Mouse (Mus musculus): ENCODE data around the gene Ush2a. TPM values are rescaled to one million over a fixed set of nuclear protein-coding genes. Genes with fewer than 3 reads are reported as not detected.

Ush2a gene
- polyA plus RNA-seq, 1 experiment from 2014 or later = not detected

GRCm38 (mm10) chr1:188543364-188543763 lies 281.5 kb downstream of the Ush2a start:
- Histone ChIP-seq H3K4me1 (ENCODE audit: insufficient read depth) (no peaks in the 10 kb centered on the region), H3K9me3 (ENCODE audit: low read depth, low read length) (0 out of 2 replicates have a peak, but pooled peaks cover 7% of the 10 kb centered on the region), H3K27ac (ENCODE audit: low read depth) (no peak overlapping the region), H3K27me3 (ENCODE audit: insufficient read depth, low read length) (no peaks in the 10 kb centered on the region), H3K4me3 (ENCODE audit: low read depth, low read length) (no peak overlapping the region), H3K36me3 (ENCODE audit: insufficient read depth) (no peaks in the 10 kb centered on the region), H3K9ac (no peak overlapping the region), H3K4me2 (no peak overlapping the region)
- no peak for DNase-seq
- no peak for ATAC-seq (ENCODE audit: insufficient read depth)
- WGBS = 28% methylated on average over 1 of the region's 1 CpGs
- TF ChIP-seq CTCF (IDR thresholded peaks at IDR 0.05; ENCODE audit: low read depth) = 0 out of 2 replicates have a peak, but pooled peaks have one; percentile 2

DNA sequence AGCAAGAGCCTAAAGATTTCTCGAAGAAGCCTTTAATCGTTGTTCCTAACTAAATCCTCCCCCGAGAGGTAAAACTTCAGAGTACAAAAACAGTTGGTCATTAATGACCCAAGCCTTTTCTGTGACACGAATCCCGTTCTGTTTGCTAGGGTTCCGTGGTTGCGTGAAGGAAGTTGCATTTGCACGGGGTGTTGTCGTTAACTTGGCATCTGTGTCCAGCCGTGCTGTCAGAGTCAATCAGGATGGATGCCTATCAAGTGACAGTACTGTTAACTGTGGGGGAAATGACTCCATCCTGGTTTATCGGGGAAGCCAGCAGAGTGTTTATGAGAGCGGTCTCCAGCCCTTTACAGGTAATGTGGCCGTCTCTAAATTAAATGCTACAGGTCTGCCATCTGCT lies 287.9 kb downstream of the Ush2a start:
- Histone ChIP-seq H3K4me1 (ENCODE audit: insufficient read depth) (no peaks in the 10 kb centered on the region), H3K9me3 (ENCODE audit: low read depth, low read length) (no peaks in the 10 kb centered on the region), H3K27me3 (ENCODE audit: insufficient read depth, low read length) (no peaks in the 10 kb centered on the region), H3K9ac (no peak overlapping the region), H3K27ac (ENCODE audit: low read depth) (no peak overlapping the region), H3K4me2 (no peak overlapping the region), H3K4me3 (ENCODE audit: low read depth, low read length) (no peak overlapping the region), H3K36me3 (ENCODE audit: insufficient read depth) (no peaks in the 10 kb centered on the region)
- 42% methylated on average over 13 of the region's 13 CpGs for WGBS
- DNase-seq (peak; percentile 57), ATAC-seq (ENCODE audit: insufficient read depth) (no peak)
- TF ChIP-seq CTCF (IDR thresholded peaks at IDR 0.05; ENCODE audit: low read depth) = no peak

DNA sequence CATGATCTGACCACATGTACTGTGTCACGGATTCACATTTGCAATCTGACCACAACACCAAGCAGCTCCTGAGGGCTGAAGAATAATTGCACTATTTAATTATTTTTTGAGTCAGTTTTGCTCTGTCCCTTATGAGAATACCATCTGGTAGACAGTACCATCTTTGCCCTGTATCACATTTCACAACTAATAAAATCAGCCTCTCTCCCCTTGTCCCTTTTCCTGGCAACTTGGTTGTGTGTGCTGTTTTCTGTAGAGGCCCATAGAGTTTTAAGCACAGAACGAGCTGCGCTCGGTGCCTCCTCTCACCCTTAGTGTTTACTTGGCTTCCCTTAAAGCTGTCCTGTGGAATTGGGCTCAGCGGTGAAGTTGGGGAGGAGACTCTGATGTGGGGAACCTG lies 290.0 kb downstream of the Ush2a start:
- Histone ChIP-seq H3K4me3 (ENCODE audit: low read depth, low read length) (no peak overlapping the region), H3K4me1 (ENCODE audit: insufficient read depth) (no peaks in the 10 kb centered on the region), H3K9ac (no peak overlapping the region), H3K27me3 (ENCODE audit: insufficient read depth, low read length) (no peaks in the 10 kb centered on the region), H3K27ac (ENCODE audit: low read depth) (no peak overlapping the region), H3K4me2 (no peak overlapping the region), H3K9me3 (ENCODE audit: low read depth, low read length) (no peaks in the 10 kb centered on the region), H3K36me3 (ENCODE audit: insufficient read depth) (no peaks in the 10 kb centered on the region)
- WGBS = 61% methylated on average over 5 of the region's 5 CpGs
- no peak for TF ChIP-seq CTCF (IDR thresholded peaks at IDR 0.05; ENCODE audit: low read depth)
- ATAC-seq (ENCODE audit: insufficient read depth) = no peak
- no peak for DNase-seq

DNA sequence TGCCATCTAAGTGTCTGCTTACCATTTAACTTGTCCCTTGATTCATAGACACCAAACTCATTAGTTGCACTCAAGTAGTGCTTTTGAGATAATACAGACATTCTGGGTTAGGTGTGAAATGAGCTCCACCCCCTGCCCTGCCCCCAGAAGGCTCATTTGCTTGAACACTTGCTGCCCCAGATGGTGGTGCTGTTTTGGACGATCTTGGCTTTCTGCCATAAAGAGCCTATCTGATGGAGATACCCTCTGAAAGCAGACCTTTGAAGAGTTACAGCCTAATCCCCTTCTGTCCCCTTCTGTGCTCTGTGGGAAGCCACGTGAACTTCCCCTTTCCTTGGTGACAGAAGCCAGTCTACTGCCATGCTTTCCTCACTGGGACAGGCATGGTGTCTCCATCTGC lies 297.1 kb downstream of the Ush2a start:
- 37% methylated on average over 2 of the region's 2 CpGs for WGBS
- no peak for DNase-seq
- Histone ChIP-seq H3K27ac (ENCODE audit: low read depth) (no peak overlapping the region), H3K9ac (no peak overlapping the region), H3K4me2 (no peak overlapping the region), H3K4me3 (ENCODE audit: low read depth, low read length) (no peak overlapping the region), H3K36me3 (ENCODE audit: insufficient read depth) (no peaks in the 10 kb centered on the region), H3K4me1 (ENCODE audit: insufficient read depth) (no peaks in the 10 kb centered on the region), H3K27me3 (ENCODE audit: insufficient read depth, low read length) (no peaks in the 10 kb centered on the region), H3K9me3 (ENCODE audit: low read depth, low read length) (no peaks in the 10 kb centered on the region)
- ATAC-seq (ENCODE audit: insufficient read depth) = no peak
- no peak for TF ChIP-seq CTCF (IDR thresholded peaks at IDR 0.05; ENCODE audit: low read depth)

DNA sequence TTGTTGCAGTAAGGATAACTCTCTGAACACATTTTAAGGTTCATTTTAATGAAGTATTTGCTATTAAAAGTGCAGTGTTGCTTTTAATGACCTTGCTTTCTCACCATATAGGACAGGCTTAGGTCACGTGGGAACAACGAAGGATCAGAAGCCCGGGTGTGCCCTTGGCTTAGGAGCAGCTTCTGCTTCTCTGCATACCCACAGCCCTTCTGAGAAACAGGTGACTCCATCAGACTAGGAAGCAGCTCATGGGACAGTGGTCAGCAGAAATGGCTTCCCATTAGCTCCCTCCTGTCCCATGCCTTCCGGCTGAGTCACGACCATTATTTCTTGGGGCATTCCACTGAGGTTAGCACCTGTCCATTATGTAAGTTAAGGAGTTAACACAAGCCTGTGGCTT lies 304.4 kb downstream of the Ush2a start:
- Histone ChIP-seq H3K27ac (ENCODE audit: low read depth) (no peak overlapping the region), H3K4me2 (no peak overlapping the region), H3K4me1 (ENCODE audit: insufficient read depth) (no peaks in the 10 kb centered on the region), H3K9me3 (ENCODE audit: low read depth, low read length) (no peaks in the 10 kb centered on the region), H3K36me3 (ENCODE audit: insufficient read depth) (no peaks in the 10 kb centered on the region), H3K4me3 (ENCODE audit: low read depth, low read length) (no peak overlapping the region), H3K9ac (no peak overlapping the region), H3K27me3 (ENCODE audit: insufficient read depth, low read length) (no peaks in the 10 kb centered on the region)
- WGBS = 83% methylated on average over 5 of the region's 5 CpGs
- TF ChIP-seq CTCF (IDR thresholded peaks at IDR 0.05; ENCODE audit: low read depth) = no peak
- ATAC-seq (ENCODE audit: insufficient read depth) (no peak), DNase-seq (no peak)

DNA sequence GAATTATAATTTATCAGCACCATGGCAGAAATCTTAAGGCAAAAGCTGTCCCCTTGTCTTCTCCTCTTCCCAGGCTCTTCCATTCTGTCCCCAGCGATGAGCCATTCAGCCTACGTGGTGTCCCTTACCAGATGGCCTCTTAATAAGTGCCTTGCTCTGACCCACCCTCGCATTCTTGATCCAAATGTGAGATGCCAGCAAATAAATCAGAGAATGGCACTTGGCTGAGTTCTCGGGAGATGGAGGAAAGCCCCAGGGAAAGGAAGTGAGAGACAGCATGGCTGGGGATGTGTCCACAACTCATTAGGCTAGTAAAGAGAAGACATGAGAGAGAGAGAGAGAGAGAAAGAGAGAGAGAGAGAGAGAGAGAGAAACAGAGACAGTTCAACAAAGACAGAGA lies 305.7 kb downstream of the Ush2a start:
- no peak for TF ChIP-seq CTCF (IDR thresholded peaks at IDR 0.05; ENCODE audit: low read depth)
- H3K27me3 ChIP-seq (ENCODE audit: insufficient read depth, low read length) = no peaks in the 10 kb centered on the region
- H3K36me3 ChIP-seq (ENCODE audit: insufficient read depth) = no peaks in the 10 kb centered on the region
- H3K4me2 ChIP-seq = no peak overlapping the region
- H3K9me3 ChIP-seq (ENCODE audit: low read depth, low read length) = no peaks in the 10 kb centered on the region
- 48% methylated on average over 4 of the region's 4 CpGs for WGBS
- ATAC-seq (ENCODE audit: insufficient read depth) (no peak), DNase-seq (peak; percentile 10)
- H3K27ac ChIP-seq (ENCODE audit: low read depth) = no peak overlapping the region
- H3K4me1 ChIP-seq (ENCODE audit: insufficient read depth) = no peaks in the 10 kb centered on the region
- H3K4me3 ChIP-seq (ENCODE audit: low read depth, low read length) = no peak overlapping the region
- H3K9ac ChIP-seq = no peak overlapping the region

DNA sequence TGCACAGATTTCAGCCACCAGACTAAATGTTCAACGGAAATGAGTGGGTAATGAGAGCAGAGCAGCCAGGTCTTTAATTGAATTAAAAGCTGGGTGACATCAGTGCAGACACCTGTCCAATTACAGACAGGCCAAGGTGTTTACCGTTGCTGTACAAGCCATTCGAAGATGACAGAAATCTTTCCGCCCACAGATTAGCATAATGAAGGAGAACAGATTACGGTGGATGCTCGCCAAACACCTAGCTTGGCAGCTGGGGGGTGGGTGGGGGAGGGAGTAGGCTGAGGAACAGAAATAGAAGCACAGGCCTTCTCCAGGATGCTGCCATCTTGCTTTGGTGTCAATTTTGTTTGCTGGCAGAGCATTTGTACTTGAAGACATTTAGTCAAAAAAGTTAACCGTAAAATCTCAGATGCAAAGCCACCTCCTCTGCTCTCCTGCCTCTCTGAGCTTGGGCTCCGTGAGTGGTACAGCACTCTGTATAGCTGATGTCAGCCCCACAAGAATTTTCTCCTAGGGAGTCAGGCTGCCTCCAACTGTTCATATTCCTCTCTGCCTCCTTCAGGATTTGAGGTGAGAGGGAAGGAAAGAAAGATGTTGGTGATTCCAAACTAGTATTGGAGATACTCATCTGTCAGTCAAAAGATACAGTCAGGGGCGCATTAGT lies 306.6 kb downstream of the Ush2a start:
- ATAC-seq (ENCODE audit: insufficient read depth) = no peak
- Histone ChIP-seq H3K9ac (no peak overlapping the region), H3K36me3 (ENCODE audit: insufficient read depth) (no peaks in the 10 kb centered on the region), H3K4me2 (no peak overlapping the region), H3K4me1 (ENCODE audit: insufficient read depth) (no peaks in the 10 kb centered on the region), H3K4me3 (ENCODE audit: low read depth, low read length) (no peak overlapping the region), H3K9me3 (ENCODE audit: low read depth, low read length) (no peaks in the 10 kb centered on the region), H3K27ac (ENCODE audit: low read depth) (no peak overlapping the region), H3K27me3 (ENCODE audit: insufficient read depth, low read length) (no peaks in the 10 kb centered on the region)
- DNase-seq = no peak
- no peak for TF ChIP-seq CTCF (IDR thresholded peaks at IDR 0.05; ENCODE audit: low read depth)
- WGBS = 76% methylated on average over 9 of the region's 9 CpGs

Measured in lung, embryonic 14.5 days (tissue).